Comparison of ENCODE assay signal across 15 mouse cellular contexts in genomic region chr13:114432491-114432890, GRCm38 (mm10). TPM values are rescaled to one million over a fixed set of nuclear protein-coding genes. Genes with fewer than 3 reads are reported as not detected.
"Had no signal": no experiment of that assay in that cellular context is flagged by ENCODE, and none has a peak within 500 bp of the region (broad histone marks: within the 10 kb centered on the region; RNA-seq: fewer than 3 reads in every experiment).

No protein-coding gene starts in this region.

- H3K4me3 ChIP-seq: limb, embryonic 15.5 days; midbrain, embryonic 12.5 days; neural tube, embryonic 13.5 days had no signal

- H3K9ac ChIP-seq: limb, embryonic 15.5 days; liver, embryonic 14.5 days; midbrain, embryonic 12.5 days; neural tube, embryonic 13.5 days had no signal

- H3K4me1 ChIP-seq: limb, embryonic 15.5 days; midbrain, embryonic 12.5 days; neural tube, embryonic 13.5 days had no signal

- ATAC-seq: midbrain, embryonic 16.5 days had no signal

- H3K27me3 ChIP-seq: limb, embryonic 15.5 days; midbrain, embryonic 12.5 days; neural tube, embryonic 13.5 days had no signal

- DNase-seq: kidney, postnatal 14 days; layer of hippocampus, adult 9-11 months; layer of hippocampus, postnatal 36 days; lung, adult 18-20 months; retina, postnatal 1 day; right cerebral cortex, postnatal 4 days; spleen, adult 18-20 months; thymus, adult 18-20 months; thymus, postnatal 14 days had no signal

- H3K9me3 ChIP-seq: limb, embryonic 15.5 days; midbrain, embryonic 12.5 days; neural tube, embryonic 13.5 days had no signal

- H3K36me3 ChIP-seq: limb, embryonic 15.5 days; midbrain, embryonic 12.5 days; neural tube, embryonic 13.5 days had no signal

- H3K4me2 ChIP-seq: limb, embryonic 15.5 days; midbrain, embryonic 12.5 days; neural tube, embryonic 13.5 days had no signal

- H3K27ac ChIP-seq: limb, embryonic 15.5 days; liver, embryonic 14.5 days; midbrain, embryonic 12.5 days; neural tube, embryonic 13.5 days had no signal

RNA-seq across cellular contexts. Expression of gene Fst, which starts 26.3 kb away (rescaled TPM):
- total RNA-seq: megakaryocyte-erythroid progenitor cell, adult 5-6 weeks had no signal
